Mouse (Mus musculus) liver, embryonic 14.5 days (tissue): ENCODE measurements around the gene Tpsg1.

Source experiments
- CTCF ChIP-seq: IDR thresholded peaks from 2 replicates; pipeline ENCODE4 v1.5.1; 2016; ENCODE audit warnings: antibody characterized with exemption, low read depth, control low read depth
- EP300 ChIP-seq: IDR thresholded peaks from 2 replicates; pipeline ENCODE4 v1.6.1; 2016; ENCODE audit warnings: antibody characterized with exemption, low read depth

GRCm38 (mm10) chr17:25340003-25340402, 29.1 kb upstream of the Tpsg1 start:
- TF ChIP-seq CTCF (no peak), EP300 (no peak)
